Mouse (Mus musculus): Measurements from ENCODE around the gene Psme2. TPM values are rescaled to one million over a fixed set of nuclear protein-coding genes. Genes with fewer than 3 reads are reported as not detected.

Gene Psme2
- 189 and 202 TPM in 2 replicates for polyA plus RNA-seq (2014; fragmentation: Nextera tagmentation; extraction: Ambion mirVana)

- no peaks in the 10 kb centered on the region for H3K27me3 ChIP-seq (ENCODE audit: control insufficient read depth, insufficient read depth, low read length)
- H3K9me3 ChIP-seq (ENCODE audit: control insufficient read depth, low read length), result no peaks in the 10 kb centered on the region
- peak within 1 kb of the TSS; percentile 91 for H3K4me3 ChIP-seq (ENCODE audit: low read depth, low read length)
- peak; percentile 96 for ATAC-seq (ENCODE audit: low FRiP score)
- H3K9ac ChIP-seq (ENCODE audit: low read length), result peak within 1 kb of the TSS; percentile 85
- peak; percentile 98 for DNase-seq (ENCODE audit: low spot score, missing footprints)
- peak within 1 kb of the TSS; percentile 85 for H3K27ac ChIP-seq (ENCODE audit: low read depth, low read length)
- WGBS, result under 1% methylated on average over 22 of the region's 22 CpGs
- H3K4me2 ChIP-seq, result peak within 1 kb of the TSS; percentile 97
- peaks cover 12% of the 10 kb centered on the region for H3K36me3 ChIP-seq (ENCODE audit: control insufficient read depth, insufficient read depth, low read length)
- H3K4me1 ChIP-seq (ENCODE audit: control insufficient read depth, insufficient read depth, low read length), result peaks cover 15% of the 10 kb centered on the region
These were observed at the start of gene Psme2 for GRCm38 (mm10) chr14:55590748-55591330. TSS of gene Psme2 (minus strand) at chr14:55591113.

- Histone ChIP-seq H3K36me3 (ENCODE audit: control insufficient read depth, insufficient read depth, low read length) (peaks cover 14% of the 10 kb centered on the region), H3K4me3 (ENCODE audit: low read depth, low read length) (no peak within 1 kb of the TSS), H3K9me3 (ENCODE audit: control insufficient read depth, low read length) (no peaks in the 10 kb centered on the region), H3K4me1 (ENCODE audit: control insufficient read depth, insufficient read depth, low read length) (peaks cover 19% of the 10 kb centered on the region), H3K4me2 (no peak within 1 kb of the TSS), H3K9ac (ENCODE audit: low read length) (no peak within 1 kb of the TSS), H3K27ac (ENCODE audit: low read depth, low read length) (no peak within 1 kb of the TSS), H3K27me3 (ENCODE audit: control insufficient read depth, insufficient read depth, low read length) (no peaks in the 10 kb centered on the region)
- no peak for DNase-seq (ENCODE audit: low spot score, missing footprints)
- ATAC-seq (ENCODE audit: low FRiP score), result no peak
- 90% methylated on average over 9 of the region's 9 CpGs for WGBS
These were observed 46.9 kb upstream of the Psme2 start, which contains the start of gene Gm49378 for GRCm38 (mm10) chr14:55637795-55638194. TSS of gene Gm49378 (minus strand) at chr14:55637895.

GRCm38 (mm10) chr14:55635523-55636007 lies 44.7 kb upstream of the Psme2 start, which contains the start of gene Ipo4:
TSS of gene Ipo4 (minus strand) at chr14:55635957.
- peak within 1 kb of the TSS; percentile 78 for H3K9ac ChIP-seq (ENCODE audit: low read length)
- peak within 1 kb of the TSS; percentile 61 for H3K4me3 ChIP-seq (ENCODE audit: low read depth, low read length)
- H3K4me2 ChIP-seq, result peak within 1 kb of the TSS; percentile 96
- H3K36me3 ChIP-seq (ENCODE audit: control insufficient read depth, insufficient read depth, low read length), result peaks cover 22% of the 10 kb centered on the region
- peak; percentile 91 for ATAC-seq (ENCODE audit: low FRiP score)
- peak within 1 kb of the TSS; percentile 55 for H3K27ac ChIP-seq (ENCODE audit: low read depth, low read length)
- WGBS, result 2% methylated on average over 33 of the region's 33 CpGs
- H3K4me1 ChIP-seq (ENCODE audit: control insufficient read depth, insufficient read depth, low read length), result peaks cover 13% of the 10 kb centered on the region
- H3K9me3 ChIP-seq (ENCODE audit: control insufficient read depth, low read length), result no peaks in the 10 kb centered on the region
- no peaks in the 10 kb centered on the region for H3K27me3 ChIP-seq (ENCODE audit: control insufficient read depth, insufficient read depth, low read length)
- DNase-seq (ENCODE audit: low spot score, missing footprints), result peak; percentile 98

- H3K4me2 ChIP-seq, result peak overlapping the region; percentile 96
- H3K4me3 ChIP-seq (ENCODE audit: low read depth, low read length), result peak overlapping the region; percentile 61
- WGBS, result 4% methylated on average over 23 of the region's 23 CpGs
- peaks cover 13% of the 10 kb centered on the region for H3K4me1 ChIP-seq (ENCODE audit: control insufficient read depth, insufficient read depth, low read length)
- no peak for DNase-seq (ENCODE audit: low spot score, missing footprints)
- H3K9ac ChIP-seq (ENCODE audit: low read length), result peak overlapping the region; percentile 78
- no peaks in the 10 kb centered on the region for H3K9me3 ChIP-seq (ENCODE audit: control insufficient read depth, low read length)
- H3K36me3 ChIP-seq (ENCODE audit: control insufficient read depth, insufficient read depth, low read length), result peaks cover 26% of the 10 kb centered on the region
- H3K27ac ChIP-seq (ENCODE audit: low read depth, low read length), result peak overlapping the region; percentile 55; the same call in 1 of the 2 replicates
- no peaks in the 10 kb centered on the region for H3K27me3 ChIP-seq (ENCODE audit: control insufficient read depth, insufficient read depth, low read length)
- peak; percentile 79 for ATAC-seq (ENCODE audit: low FRiP score)
These were observed 44.1 kb upstream of the Psme2 start for GRCm38 (mm10) chr14:55634874-55635522.

- H3K4me3 ChIP-seq (ENCODE audit: low read depth, low read length), result no peak overlapping the region
- H3K9ac ChIP-seq (ENCODE audit: low read length), result no peak overlapping the region
- H3K4me1 ChIP-seq (ENCODE audit: control insufficient read depth, insufficient read depth, low read length), result peaks cover 2% of the 10 kb centered on the region; the same call in 1 of the 2 replicates
- H3K36me3 ChIP-seq (ENCODE audit: control insufficient read depth, insufficient read depth, low read length), result peaks cover 41% of the 10 kb centered on the region
- WGBS, result 57% methylated on average over 5 of the region's 5 CpGs
- no peak overlapping the region for H3K4me2 ChIP-seq
- no peak overlapping the region for H3K27ac ChIP-seq (ENCODE audit: low read depth, low read length)
- DNase-seq (ENCODE audit: low spot score, missing footprints), result peak; percentile 88
- H3K9me3 ChIP-seq (ENCODE audit: control insufficient read depth, low read length), result no peaks in the 10 kb centered on the region
- H3K27me3 ChIP-seq (ENCODE audit: control insufficient read depth, insufficient read depth, low read length), result no peaks in the 10 kb centered on the region
- no peak for ATAC-seq (ENCODE audit: low FRiP score)
These were observed 38.4 kb upstream of the Psme2 start for GRCm38 (mm10) chr14:55629312-55629711.

- Histone ChIP-seq H3K27ac (ENCODE audit: low read depth, low read length) (no peak overlapping the region), H3K36me3 (ENCODE audit: control insufficient read depth, insufficient read depth, low read length) (peaks cover 39% of the 10 kb centered on the region), H3K4me1 (ENCODE audit: control insufficient read depth, insufficient read depth, low read length) (no peaks in the 10 kb centered on the region), H3K9ac (ENCODE audit: low read length) (no peak overlapping the region), H3K4me2 (no peak overlapping the region), H3K9me3 (ENCODE audit: control insufficient read depth, low read length) (no peaks in the 10 kb centered on the region), H3K4me3 (ENCODE audit: low read depth, low read length) (no peak overlapping the region), H3K27me3 (ENCODE audit: control insufficient read depth, insufficient read depth, low read length) (no peaks in the 10 kb centered on the region)
- WGBS, result 94% methylated on average over 27 of the region's 27 CpGs
- DNase-seq (ENCODE audit: low spot score, missing footprints) (peak; percentile 61), ATAC-seq (ENCODE audit: low FRiP score) (0 out of 2 replicates have a peak, but pooled peaks have one; percentile 6)
These were observed 37.3 kb upstream of the Psme2 start for GRCm38 (mm10) chr14:55628077-55628827.

GRCm38 (mm10) chr14:55618486-55619195 lies 27.7 kb upstream of the Psme2 start:
- Histone ChIP-seq H3K4me1 (ENCODE audit: control insufficient read depth, insufficient read depth, low read length) (no peaks in the 10 kb centered on the region), H3K27me3 (ENCODE audit: control insufficient read depth, insufficient read depth, low read length) (no peaks in the 10 kb centered on the region), H3K9me3 (ENCODE audit: control insufficient read depth, low read length) (no peaks in the 10 kb centered on the region), H3K27ac (ENCODE audit: low read depth, low read length) (no peak overlapping the region), H3K36me3 (ENCODE audit: control insufficient read depth, insufficient read depth, low read length) (no peaks in the 10 kb centered on the region), H3K4me3 (ENCODE audit: low read depth, low read length) (no peak overlapping the region; the same call in 1 of the 2 replicates), H3K4me2 (peak overlapping the region; percentile 11; the same call in 1 of the 2 replicates), H3K9ac (ENCODE audit: low read length) (no peak overlapping the region)
- no peak for ATAC-seq (ENCODE audit: low FRiP score)
- WGBS, result 53% methylated on average over 22 of the region's 22 CpGs
- DNase-seq (ENCODE audit: low spot score, missing footprints), result peak; percentile 84

GRCm38 (mm10) chr14:55617822-55618221 lies 26.9 kb upstream of the Psme2 start, which contains the start of gene Rec8:
TSS of gene Rec8 (plus strand) at chr14:55618037.
- DNase-seq (ENCODE audit: low spot score, missing footprints) (peak; percentile 85), ATAC-seq (ENCODE audit: low FRiP score) (peak; percentile 59)
- H3K9me3 ChIP-seq (ENCODE audit: control insufficient read depth, low read length), result no peaks in the 10 kb centered on the region
- no peaks in the 10 kb centered on the region for H3K27me3 ChIP-seq (ENCODE audit: control insufficient read depth, insufficient read depth, low read length)
- WGBS, result 28% methylated on average over 21 of the region's 21 CpGs
- no peak within 1 kb of the TSS for H3K27ac ChIP-seq (ENCODE audit: low read depth, low read length)
- peak within 1 kb of the TSS; percentile 11; the same call in 1 of the 2 replicates for H3K4me2 ChIP-seq
- no peaks in the 10 kb centered on the region for H3K36me3 ChIP-seq (ENCODE audit: control insufficient read depth, insufficient read depth, low read length)
- H3K4me3 ChIP-seq (ENCODE audit: low read depth, low read length), result no peak within 1 kb of the TSS; the same call in 1 of the 2 replicates
- no peak within 1 kb of the TSS for H3K9ac ChIP-seq (ENCODE audit: low read length)
- no peaks in the 10 kb centered on the region for H3K4me1 ChIP-seq (ENCODE audit: control insufficient read depth, insufficient read depth, low read length)
